Mouse (Mus musculus): ENCODE results near the gene Bcas3. TPM values are rescaled to one million over a fixed set of nuclear protein-coding genes. Genes with fewer than 3 reads are reported as not detected.

Bcas3 gene
- polyA plus RNA-seq (2012; ENCODE audit: low replicate concordance), result 98.0 and 213 TPM in 2 replicates

GRCm38 (mm10) chr11:85352539-85353380 lies at the start of gene Bcas3:
Gene Bcas3 (plus strand): TSS chr11:85353167.

GRCm38 (mm10) chr11:85310713-85311574 lies 42.0 kb upstream of the Bcas3 start, which contains the start of gene Ppm1d:
Gene Ppm1d (plus strand): TSS chr11:85311244.

GRCm38 (mm10) chr11:85832231-85832924 lies 479.4 kb downstream of the Bcas3 start, which contains the start of gene Tbx2:
Gene Tbx2 (plus strand): TSS chr11:85832551.

GRCm38 (mm10) chr11:85850233-85850632 lies 497.3 kb downstream of the Bcas3 start, which contains the start of gene Gm11444:
Gene Gm11444 (minus strand): TSS chr11:85850333.

Other genes with a start within 250 kb of the Bcas3 start
- gene Usp32, start 213.0 kb upstream of the Bcas3 start, polyA plus RNA-seq (2012; ENCODE audit: low replicate concordance), result 12.4 and 18.2 TPM in 2 replicates
- gene 1700125H20Rik, start 182.8 kb upstream of the Bcas3 start, polyA plus RNA-seq (2012; ENCODE audit: low replicate concordance), result not detected in 2 replicates
- 3.3 and 6.0 TPM in 2 replicates for gene Appbp2, start 118.0 kb upstream of the Bcas3 start, polyA plus RNA-seq (2012; ENCODE audit: low replicate concordance)
- gene Ppm1d, start 41.9 kb upstream of the Bcas3 start, polyA plus RNA-seq (2012; ENCODE audit: low replicate concordance), result 13.1 and 14.6 TPM in 2 replicates